In genomic region chr17:47262141-47262540, GRCm38 (mm10) we compare ENCODE assay signal across 26 mouse cellular contexts.
DNase-seq lines count a peak whose midpoint lies in the region; ATAC-seq and TF ChIP-seq lines count a peak whose summit lies in the region.
"Had no signal": no experiment of that assay in that cellular context is flagged by ENCODE, and none has a peak within 500 bp of the region (broad histone marks: within the 10 kb centered on the region; RNA-seq: fewer than 3 reads in every experiment).

No protein-coding gene starts in this region.

- TF ChIP-seq POLR2A in MEL (IDR thresholded peaks at IDR 0.05; ENCODE audit: control insufficient read depth in 1 of 2, insufficient read depth in 1 of 2, low read depth in 1 of 2, low read length in 2 of 2, poor library complexity in 1 of 2) = no peak

- H3K4me1 ChIP-seq in megakaryocyte, embryonic 14.5 days = peaks cover 27% of the 10 kb centered on the region
- H3K4me1 ChIP-seq in MEL (ENCODE audit: control insufficient read depth in 1 of 2, insufficient read depth in 2 of 2, low read length in 2 of 2) = peaks cover 0 to 8% of the 10 kb centered on the region in 2 experiments; a peak in 2 of 4 replicates
- H3K4me1 ChIP-seq in midbrain, embryonic 10.5 days = no peaks in the 10 kb centered on the region

- peak overlapping the region; percentile 14 for H3K4me3 ChIP-seq in megakaryocyte, embryonic 14.5 days (replicated peaks)
- H3K4me3 ChIP-seq in MEL (ENCODE audit: control insufficient read depth in 1 of 2, insufficient read depth in 1 of 2, low read depth in 2 of 2, low read length in 2 of 2) = no peak overlapping the region
- no peak overlapping the region for H3K4me3 ChIP-seq in midbrain, embryonic 10.5 days

- WGBS in midbrain, embryonic 10.5 days = 95% methylated on average over 5 of the region's 5 CpGs

- TF ChIP-seq EP300 in MEL (IDR thresholded peaks at IDR 0.05; ENCODE audit: low read depth in 1 of 2, low read length in 2 of 2) = no peak

- no peak overlapping the region for H3K27ac ChIP-seq in MEL (ENCODE audit: control insufficient read depth, low read depth, low read length)
- no peak overlapping the region for H3K27ac ChIP-seq in midbrain, embryonic 10.5 days (replicated peaks)

- peaks cover 50% of the 10 kb centered on the region for H3K36me3 ChIP-seq in megakaryocyte, embryonic 14.5 days (replicated peaks; ENCODE audit: low read length)
- H3K36me3 ChIP-seq in MEL (ENCODE audit: control insufficient read depth in 1 of 2, insufficient read depth in 2 of 2, low read length in 2 of 2) = peaks cover 0 to 5% of the 10 kb centered on the region in 2 experiments; a peak in 2 of 4 replicates
- H3K36me3 ChIP-seq in midbrain, embryonic 10.5 days = peaks cover 26% of the 10 kb centered on the region
- H3K36me3 ChIP-seq: G1E had no signal

- no peak for ATAC-seq in megakaryocyte, adult 5-6 weeks (ENCODE audit: poor library complexity, severe bottlenecking)
- ATAC-seq: activated CD4-positive, CD25-positive, alpha-beta regulatory T cell, adult 4 months; CD4-positive, CD25-positive, alpha-beta regulatory T cell, adult 4 months; Patski had no signal

- no peak for TF ChIP-seq CTCF in MEL (IDR thresholded peaks at IDR 0.05 in 2 of 3, conservative IDR thresholded peaks at IDR 0.05 in 1 of 3; ENCODE audit: control insufficient read depth in 1 of 3, insufficient read depth in 1 of 3, low read depth in 2 of 3, low read length in 3 of 3, poor library complexity in 1 of 3, severe bottlenecking in 1 of 3)

- no peaks in the 10 kb centered on the region for H3K27me3 ChIP-seq in megakaryocyte, embryonic 14.5 days (replicated peaks)
- H3K27me3 ChIP-seq in MEL (ENCODE audit: control insufficient read depth in 1 of 2, insufficient read depth in 2 of 2, low read length in 2 of 2) = no peaks in the 10 kb centered on the region
- no peaks in the 10 kb centered on the region for H3K27me3 ChIP-seq in midbrain, embryonic 10.5 days (ENCODE audit: low read depth, poor library complexity, severe bottlenecking)
- H3K27me3 ChIP-seq: CH12.LX, Patski had no signal

- no peaks in the 10 kb centered on the region for H3K79me2 ChIP-seq in MEL (ENCODE audit: control insufficient read depth, insufficient read depth, low read length, poor library complexity)

- no peak for TF ChIP-seq RAD21 in MEL (IDR thresholded peaks at IDR 0.05; ENCODE audit: low read depth, low read length)

- H3K9me3 ChIP-seq in megakaryocyte, embryonic 14.5 days = peaks cover 27% of the 10 kb centered on the region
- no peaks in the 10 kb centered on the region for H3K9me3 ChIP-seq in MEL (replicated peaks; ENCODE audit: insufficient read depth, low read length)
- H3K9me3 ChIP-seq in midbrain, embryonic 10.5 days (replicated peaks) = peaks cover 6% of the 10 kb centered on the region; the same call in 1 of the 2 replicates

- no peak overlapping the region for H3K9ac ChIP-seq in MEL (ENCODE audit: control insufficient read depth, low read depth, low read length, poor library complexity, severe bottlenecking)

- DNase-seq in 416B (ENCODE audit: low read depth) (peak; percentile 57), MEL (ENCODE audit: low read depth, low spot score) (peak; percentile 51), MEL-GATA-1-ER (ENCODE audit: extremely low read depth, low read depth) (peak; percentile 56)
- no peak for DNase-seq in kidney, postnatal 4 days
- DNase-seq in midbrain, embryonic 10.5 days (ENCODE audit: low spot score) = no peak
- DNase-seq in adrenal gland, adult 18-20 months (ENCODE audit: low spot score in 2 of 2) = no peak
- DNase-seq: adrenal gland, adult 2 months; adrenal gland, adult 8-10 months; adrenal gland, postnatal 10 days; adrenal gland, postnatal 14 days; adrenal gland, postnatal 25 days; adrenal gland, postnatal 36 days; B cell, adult 2 months; cerebellum, adult 11 months; cerebellum, adult 11-12 months; cerebellum, adult 18-20 months; cerebellum, adult 2 months; cerebellum, adult 8-10 months; cerebellum, adult 9-10 months had no signal

TF ChIP-seq in MEL, 35 proteins besides CTCF, POLR2A, EP300 and RAD21:
- TF ChIP-seq RCOR1 (IDR thresholded peaks at IDR 0.05; ENCODE audit: low read depth, low read length) = no peak
- TF ChIP-seq CHD2 (IDR thresholded peaks at IDR 0.05; ENCODE audit: low read length) = no peak
- no peak for TF ChIP-seq JUND (IDR thresholded peaks at IDR 0.05; ENCODE audit: low read depth, low read length)
- TF ChIP-seq MYB (IDR thresholded peaks at IDR 0.05; ENCODE audit: low read depth, low read length) = no peak
- no peak for TF ChIP-seq MEF2A (IDR thresholded peaks at IDR 0.05; ENCODE audit: extremely low read depth, insufficient replicate concordance, low read depth, low read length, poor library complexity, severe bottlenecking)
- no peak for TF ChIP-seq MYC (IDR thresholded peaks at IDR 0.05; ENCODE audit: low read depth, low read length)
- no peak for TF ChIP-seq CHD1 (IDR thresholded peaks at IDR 0.05; ENCODE audit: low read depth, low read length)
- no peak for TF ChIP-seq MAX (IDR thresholded peaks at IDR 0.05; ENCODE audit: low read length)
- TF ChIP-seq USF1 (IDR thresholded peaks at IDR 0.05; ENCODE audit: low read depth, low read length) = no peak
- no peak for TF ChIP-seq KAT2A (conservative IDR thresholded peaks at IDR 0.05; ENCODE audit: low read depth, low read length)

Comparison
In these comparisons a context has a peak if more than half of its experiments do, and no peak if none do; other contexts are left out.
1. DNase-seq: peak in 416B (single experiment), MEL (single experiment) and MEL-GATA-1-ER (single experiment); none in kidney, postnatal 4 days (0 of 2), midbrain, embryonic 10.5 days (single experiment) and adrenal gland, adult 18-20 months (0 of 2).